Mouse (Mus musculus) CH12F3 (cell line): Measurements from ENCODE around the gene Gtf2a2.

Experiments used
- in situ Hi-C: fragments of 300-500 bp; cut with MboI; formaldehyde crosslinking; loops from 2 replicates; pipeline ENCODE4 v1.14.3; 2020; ENCODE audit warnings: low sequenced_read_pairs

Gtf2a2 gene

GRCm38 (mm10) chr9:70052730-70053129 lies 40.4 kb downstream of the Gtf2a2 start:
- in situ Hi-C loops: no loop called here

GRCm38 (mm10) chr9:70053411-70053810 lies 41.1 kb downstream of the Gtf2a2 start:
- in situ Hi-C loops: no loop called here

GRCm38 (mm10) chr9:70062012-70062411 lies 49.7 kb downstream of the Gtf2a2 start:
- in situ Hi-C loops: no loop called here

- in situ Hi-C loops: no loop called here
These were observed 55.1 kb downstream of the Gtf2a2 start for GRCm38 (mm10) chr9:70067497-70067896.

- in situ Hi-C loops: no loop called here
These were observed 57.6 kb downstream of the Gtf2a2 start for GRCm38 (mm10) chr9:70069961-70070435.

- in situ Hi-C loops: no loop called here
These were observed 60.0 kb downstream of the Gtf2a2 start for GRCm38 (mm10) chr9:70072387-70072786.
